In genomic region chr17:66112166-66112565, GRCm38 (mm10) we compare ENCODE assay signal across 8 mouse cellular contexts. TPM values are rescaled to one million over a fixed set of nuclear protein-coding genes. Genes with fewer than 3 reads are reported as not detected.
DNase-seq lines count a peak whose midpoint lies in the region; ATAC-seq and TF ChIP-seq lines count a peak whose summit lies in the region.

No protein-coding gene starts in this region.

- peaks cover 5% of the 10 kb centered on the region; the same call in 1 of the 2 replicates for H3K4me1 ChIP-seq in lung, embryonic 14.5 days (ENCODE audit: insufficient read depth)
- peaks cover 14% of the 10 kb centered on the region for H3K4me1 ChIP-seq in embryonic facial prominence, embryonic 13.5 days
- H3K4me1 ChIP-seq in intestine, postnatal 0 days (replicated peaks; ENCODE audit: control insufficient read depth, insufficient read depth, low read length) = peaks cover 7% of the 10 kb centered on the region
- peaks cover 19% of the 10 kb centered on the region for H3K4me1 ChIP-seq in neural tube, embryonic 15.5 days

- 23% methylated on average over 4 of the region's 4 CpGs for WGBS in lung, embryonic 14.5 days
- WGBS in embryonic facial prominence, embryonic 13.5 days = 39% methylated on average over 4 of the region's 4 CpGs
- 21% methylated on average over 4 of the region's 4 CpGs for WGBS in intestine, postnatal 0 days
- WGBS in neural tube, embryonic 15.5 days = 52% methylated on average over 4 of the region's 4 CpGs

- no peak overlapping the region for H3K27ac ChIP-seq in lung, embryonic 14.5 days (ENCODE audit: low read depth)
- H3K27ac ChIP-seq in embryonic facial prominence, embryonic 13.5 days = peak overlapping the region; percentile 22; the same call in 1 of the 2 replicates
- no peak overlapping the region for H3K27ac ChIP-seq in intestine, postnatal 0 days (ENCODE audit: low read depth, low read length)
- 0 out of 2 replicates have a peak overlapping the region, but pooled peaks have one; percentile 80 for H3K27ac ChIP-seq in neural tube, embryonic 15.5 days (replicated peaks)

- no peak for DNase-seq in lung, embryonic 14.5 days
- DNase-seq in lung, postnatal 10 days = no peak
- DNase-seq in adrenal gland, postnatal 25 days = no peak
- DNase-seq in left cerebral cortex, adult 11 months (ENCODE audit: low spot score) = no peak
- no peak for DNase-seq in adrenal gland, adult 18-20 months (ENCODE audit: low spot score in 2 of 2)

- peak overlapping the region; percentile 72 for H3K9ac ChIP-seq in lung, embryonic 14.5 days
- H3K9ac ChIP-seq in embryonic facial prominence, embryonic 13.5 days = peak overlapping the region; percentile 83
- peak overlapping the region; percentile 74; the same call in 1 of the 2 replicates for H3K9ac ChIP-seq in intestine, postnatal 0 days (ENCODE audit: low read depth, low read length)
- H3K9ac ChIP-seq in neural tube, embryonic 15.5 days (replicated peaks) = peak overlapping the region; percentile 79

- H3K4me3 ChIP-seq in lung, embryonic 14.5 days (ENCODE audit: low read depth, low read length) = peak overlapping the region; percentile 77
- H3K4me3 ChIP-seq in embryonic facial prominence, embryonic 13.5 days = peak overlapping the region; percentile 82
- H3K4me3 ChIP-seq in intestine, postnatal 0 days (ENCODE audit: low read depth, low read length) = peak overlapping the region; percentile 85
- peak overlapping the region; percentile 94 for H3K4me3 ChIP-seq in neural tube, embryonic 15.5 days (replicated peaks)

- H3K9me3 ChIP-seq in lung, embryonic 14.5 days (ENCODE audit: low read depth, low read length) = no peaks in the 10 kb centered on the region
- H3K9me3 ChIP-seq in embryonic facial prominence, embryonic 13.5 days = no peaks in the 10 kb centered on the region
- no peaks in the 10 kb centered on the region for H3K9me3 ChIP-seq in intestine, postnatal 0 days (ENCODE audit: control insufficient read depth)
- no peaks in the 10 kb centered on the region for H3K9me3 ChIP-seq in neural tube, embryonic 15.5 days (replicated peaks)

- ATAC-seq in lung, embryonic 14.5 days (ENCODE audit: insufficient read depth) = no peak
- no peak for ATAC-seq in embryonic facial prominence, embryonic 13.5 days (ENCODE audit: insufficient number of reproducible peaks, insufficient read depth, low FRiP score, low TSS enrichment, low read depth)
- ATAC-seq in intestine, postnatal 0 days = no peak
- no peak for ATAC-seq in neural tube, embryonic 15.5 days (ENCODE audit: low FRiP score)

- peaks cover 35% of the 10 kb centered on the region for H3K36me3 ChIP-seq in lung, embryonic 14.5 days (ENCODE audit: insufficient read depth)
- H3K36me3 ChIP-seq in embryonic facial prominence, embryonic 13.5 days = peaks cover 36% of the 10 kb centered on the region
- H3K36me3 ChIP-seq in intestine, postnatal 0 days (ENCODE audit: control insufficient read depth, insufficient read depth) = peaks cover 36% of the 10 kb centered on the region
- peaks cover 37% of the 10 kb centered on the region for H3K36me3 ChIP-seq in neural tube, embryonic 15.5 days

- no peaks in the 10 kb centered on the region for H3K27me3 ChIP-seq in lung, embryonic 14.5 days (ENCODE audit: insufficient read depth, low read length)
- H3K27me3 ChIP-seq in embryonic facial prominence, embryonic 13.5 days = no peaks in the 10 kb centered on the region
- H3K27me3 ChIP-seq in intestine, postnatal 0 days (replicated peaks; ENCODE audit: control insufficient read depth, insufficient read depth, low read length) = no peaks in the 10 kb centered on the region
- no peaks in the 10 kb centered on the region for H3K27me3 ChIP-seq in neural tube, embryonic 15.5 days (replicated peaks)

- H3K4me2 ChIP-seq in lung, embryonic 14.5 days = peak overlapping the region; percentile 76
- peak overlapping the region; percentile 62 for H3K4me2 ChIP-seq in embryonic facial prominence, embryonic 13.5 days
- peak overlapping the region; percentile 68 for H3K4me2 ChIP-seq in intestine, postnatal 0 days (replicated peaks; ENCODE audit: low read depth)
- H3K4me2 ChIP-seq in neural tube, embryonic 15.5 days = peak overlapping the region; percentile 61

- no peak for TF ChIP-seq CTCF in lung, embryonic 14.5 days (IDR thresholded peaks at IDR 0.05; ENCODE audit: low read depth)
- TF ChIP-seq CTCF in intestine, postnatal 0 days (IDR thresholded peaks at IDR 0.05; ENCODE audit: low read depth) = no peak

RNA-seq across cellular contexts. Expression of gene Washc1, which starts 0.8 kb away (rescaled TPM):
- 31.5 and 33.4 TPM in 2 replicates for polyA plus RNA-seq in lung, embryonic 14.5 days (2014; fragmentation: Nextera tagmentation; extraction: Ambion mirVana)
- polyA plus RNA-seq in embryonic facial prominence, embryonic 13.5 days (2015; fragmentation: Nextera tagmentation; extraction: Ambion mirVana) = 42.9 and 45.6 TPM in 2 replicates
- polyA plus RNA-seq in intestine, postnatal 0 days (2015; fragmentation: Nextera tagmentation; extraction: Ambion mirVana) = 24.8 and 27.6 TPM in 2 replicates
- polyA plus RNA-seq in neural tube, embryonic 15.5 days (2015; fragmentation: Nextera tagmentation; extraction: Ambion mirVana) = 46.8 and 48.4 TPM in 2 replicates
- 35.9 and 43.4 TPM in 2 replicates for total RNA-seq in adrenal gland, postnatal 25 days (2021)
- total RNA-seq in adrenal gland, adult 18-20 months (2021) = 10 to 100 TPM; 34.0 to 36.6 TPM

RNA-seq across cellular contexts. Expression of gene Ndufv2, which starts 10.8 kb away (rescaled TPM):
- 322 and 337 TPM in 2 replicates for polyA plus RNA-seq in lung, embryonic 14.5 days (2014; fragmentation: Nextera tagmentation; extraction: Ambion mirVana)
- polyA plus RNA-seq in embryonic facial prominence, embryonic 13.5 days (2015; fragmentation: Nextera tagmentation; extraction: Ambion mirVana) = 306 and 311 TPM in 2 replicates
- 421 and 453 TPM in 2 replicates for polyA plus RNA-seq in intestine, postnatal 0 days (2015; fragmentation: Nextera tagmentation; extraction: Ambion mirVana)
- polyA plus RNA-seq in neural tube, embryonic 15.5 days (2015; fragmentation: Nextera tagmentation; extraction: Ambion mirVana) = 419 and 432 TPM in 2 replicates
- total RNA-seq in adrenal gland, postnatal 25 days (2021) = 278 and 311 TPM in 2 replicates
- 100 to 1,000 TPM; 362 to 532 TPM for total RNA-seq in adrenal gland, adult 18-20 months (2021)

RNA-seq across cellular contexts. Expression of gene Ddx11, which starts 11.2 kb away (rescaled TPM):
- polyA plus RNA-seq in lung, embryonic 14.5 days (2014; fragmentation: Nextera tagmentation; extraction: Ambion mirVana) = 25.7 and 29.6 TPM in 2 replicates
- 23.0 and 23.8 TPM in 2 replicates for polyA plus RNA-seq in embryonic facial prominence, embryonic 13.5 days (2015; fragmentation: Nextera tagmentation; extraction: Ambion mirVana)
- 1.7 and 2.1 TPM in 2 replicates for polyA plus RNA-seq in intestine, postnatal 0 days (2015; fragmentation: Nextera tagmentation; extraction: Ambion mirVana)
- polyA plus RNA-seq in neural tube, embryonic 15.5 days (2015; fragmentation: Nextera tagmentation; extraction: Ambion mirVana) = 6.1 and 7.5 TPM in 2 replicates
- 9.7 and 11.1 TPM in 2 replicates for total RNA-seq in adrenal gland, postnatal 25 days (2021)
- total RNA-seq in adrenal gland, adult 18-20 months (2021) = 1 to 10 TPM; 3.7 to 4.2 TPM

RNA-seq across cellular contexts. Expression of gene Ankrd12, which starts 35.3 kb away (rescaled TPM):
- polyA plus RNA-seq in lung, embryonic 14.5 days (2014; fragmentation: Nextera tagmentation; extraction: Ambion mirVana) = 17.9 and 19.6 TPM in 2 replicates
- 41.4 and 45.9 TPM in 2 replicates for polyA plus RNA-seq in embryonic facial prominence, embryonic 13.5 days (2015; fragmentation: Nextera tagmentation; extraction: Ambion mirVana)
- 21.9 and 24.8 TPM in 2 replicates for polyA plus RNA-seq in intestine, postnatal 0 days (2015; fragmentation: Nextera tagmentation; extraction: Ambion mirVana)
- 145 and 169 TPM in 2 replicates for polyA plus RNA-seq in neural tube, embryonic 15.5 days (2015; fragmentation: Nextera tagmentation; extraction: Ambion mirVana)
- total RNA-seq in adrenal gland, postnatal 25 days (2021) = 25.3 and 33.4 TPM in 2 replicates
- total RNA-seq in adrenal gland, adult 18-20 months (2021) = 10 to 100 TPM; 25.2 to 32.1 TPM

Comparison
In these comparisons a context has a peak if more than half of its experiments do, and no peak if none do; other contexts are left out.
1. H3K27ac ChIP-seq: peak in embryonic facial prominence, embryonic 13.5 days (single experiment) and neural tube, embryonic 15.5 days (single experiment); none in lung, embryonic 14.5 days (single experiment) and intestine, postnatal 0 days (single experiment).
2. Peak in every context shown above with its lines, with median percentiles within 50 percentile points of each other: H3K4me2 ChIP-seq, H3K4me3 ChIP-seq and H3K9ac ChIP-seq.